Mouse (Mus musculus) spleen, adult 2 months (tissue): ENCODE measurements at regions not wholly inside any gene's neighbourhood (a gene's known extent, or its start where the extent isn't known, plus 50 kb on each side); places are given as distances from the start of the nearest gene placed in this dataset.

Experiments used
- DNase-seq, 2 experiments: peaks; one replicate each; pipeline versions ENCODE4 v3.0.0 to v3.0.0-alpha.2; 2012 to 2021; ENCODE audit warnings: low spot score in 2 of 2, low read depth in 1 of 2
- H3K27ac ChIP-seq: fragments of 200-500 bp; 2 replicates; pipeline ENCODE4 v1.5.1; 2012; ENCODE audit warnings: low read length, inconsistent platforms; ENCODE audit not compliant: insufficient read depth
- H3K27me3 ChIP-seq: fragments of 200-500 bp; 2 replicates; pipeline ENCODE4 v1.6.1; 2012; ENCODE audit warnings: mild to moderate bottlenecking, moderate library complexity, low read length, inconsistent platforms; ENCODE audit not compliant: control insufficient read depth, insufficient read depth
- H3K36me3 ChIP-seq: fragments of 200-500 bp; 2 replicates; pipeline ENCODE4 v1.6.1; 2012; ENCODE audit warnings: mild to moderate bottlenecking, low read length, inconsistent platforms; ENCODE audit not compliant: control insufficient read depth, insufficient read depth
- H3K4me1 ChIP-seq: fragments of 200-500 bp; 2 replicates; pipeline ENCODE4 v1.6.1; 2011; ENCODE audit warnings: inconsistent platforms; ENCODE audit not compliant: control insufficient read depth, insufficient read depth, insufficient read length
- H3K4me3 ChIP-seq: fragments of 200-500 bp; 2 replicates; pipeline ENCODE4 v1.5.1; 2011; ENCODE audit warnings: mild to moderate bottlenecking, inconsistent platforms; ENCODE audit not compliant: insufficient read depth, insufficient read length; ENCODE audit errors: extremely low read depth
- CTCF ChIP-seq: fragments of 200-500 bp; IDR thresholded peaks from 2 replicates; pipeline ENCODE4 v1.5.1; 2011; ENCODE audit warnings: mild to moderate bottlenecking, inconsistent platforms; ENCODE audit not compliant: insufficient read depth, insufficient read length, insufficient replicate concordance; ENCODE audit errors: extremely low read depth
- POLR2A ChIP-seq: fragments of 200-500 bp; IDR thresholded peaks from 2 replicates; pipeline ENCODE4 v1.6.1; 2011; ENCODE audit warnings: low read depth, low read length, inconsistent platforms
- whole genome bisulfite sequencing: fragments of 180-500 bp; shearing (Covaris S2); methylation state at CpG from one replicate; pipeline ENCODE4 v1.1.7; 2018; 5-methylcytosine and 5-hydroxymethylcytosine counted together

DNA sequence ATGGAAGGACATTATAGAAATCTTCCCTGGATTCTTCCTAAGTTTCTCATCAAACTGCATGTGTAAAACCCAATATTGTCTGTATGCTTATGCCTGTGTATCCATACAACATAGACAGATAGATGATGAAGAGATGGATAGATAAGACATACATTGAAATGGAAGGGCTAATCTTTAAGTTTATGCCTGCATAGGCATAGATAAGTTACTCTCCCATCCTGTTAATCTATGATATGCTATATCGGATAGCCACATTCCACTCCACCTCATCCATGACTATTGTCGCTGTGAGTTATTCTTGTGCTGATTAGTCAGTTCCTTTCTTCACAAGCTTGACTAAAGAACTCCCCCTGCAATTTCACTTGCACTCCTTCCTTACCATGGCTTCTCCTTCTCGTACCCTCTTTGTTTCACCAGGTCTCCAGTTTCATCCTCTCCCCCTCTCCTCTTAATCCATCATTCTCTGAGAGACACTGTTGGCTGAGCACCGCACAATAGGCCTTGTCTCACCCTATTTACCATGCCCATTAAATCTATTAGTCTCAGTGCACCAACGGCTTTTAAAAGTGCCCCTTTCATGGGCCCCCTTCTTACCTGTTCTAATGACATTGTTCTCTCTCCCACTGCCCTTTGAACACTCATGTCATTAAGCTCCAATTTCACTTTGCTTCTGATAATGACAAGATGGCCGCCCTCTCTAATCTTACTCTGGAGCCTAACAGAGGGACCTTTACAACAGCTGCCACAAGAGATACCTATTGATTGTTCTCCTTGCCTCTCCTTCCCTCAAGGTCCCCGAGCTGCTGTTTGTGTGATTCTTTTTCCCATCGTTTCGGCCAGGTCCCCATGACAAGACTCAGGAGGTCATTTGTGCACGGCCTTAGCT is 399.1 kb upstream of the Acvr2a start:
- no peak for TF ChIP-seq POLR2A
- TF ChIP-seq CTCF: no peak
- no peaks in the 10 kb centered on the region for H3K27me3 ChIP-seq
- 94% methylated on average over 10 of the region's 10 CpGs for WGBS

DNA sequence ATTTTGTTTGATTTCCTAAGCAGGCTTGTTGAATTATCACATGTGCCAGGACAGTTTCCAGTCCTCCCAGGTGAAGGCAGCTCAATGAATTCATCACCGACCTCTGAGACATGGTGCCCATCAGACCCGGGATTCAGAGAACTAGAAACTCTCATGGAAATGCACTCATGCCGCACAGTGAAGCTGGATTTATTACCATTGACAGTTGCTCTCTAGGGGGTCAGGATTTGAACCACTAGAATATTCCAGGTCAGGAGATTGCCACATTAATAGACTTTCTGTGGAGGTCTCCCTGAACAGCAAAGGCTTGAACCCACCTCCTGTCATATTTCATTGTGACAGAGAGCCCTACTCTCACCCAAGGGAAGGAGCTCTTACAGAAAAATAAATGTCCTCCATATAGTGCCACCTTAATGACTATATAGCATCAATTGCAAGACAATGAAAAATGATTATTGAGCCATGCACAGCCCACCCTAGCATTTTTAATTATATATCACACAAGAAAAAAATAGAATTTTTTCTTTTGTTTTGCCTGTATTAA is 397.6 kb upstream of the Acvr2a start:
- Histone ChIP-seq H3K27me3 (no peaks in the 10 kb centered on the region), H3K4me3 (no peak overlapping the region), H3K4me1 (no peaks in the 10 kb centered on the region), H3K36me3 (no peaks in the 10 kb centered on the region), H3K27ac (no peak overlapping the region)
- WGBS: 89% methylated on average over 3 of the region's 3 CpGs
- DNase-seq: no peak
- no peak for TF ChIP-seq CTCF
- TF ChIP-seq POLR2A: no peak

More for the DNA sequence above, 399.1 kb upstream of the Acvr2a start:
- H3K36me3 ChIP-seq: no peaks in the 10 kb centered on the region
- H3K4me1 ChIP-seq: no peaks in the 10 kb centered on the region
- DNase-seq: no peak
- H3K4me3 ChIP-seq: no peak overlapping the region
- no peak overlapping the region for H3K27ac ChIP-seq

DNA sequence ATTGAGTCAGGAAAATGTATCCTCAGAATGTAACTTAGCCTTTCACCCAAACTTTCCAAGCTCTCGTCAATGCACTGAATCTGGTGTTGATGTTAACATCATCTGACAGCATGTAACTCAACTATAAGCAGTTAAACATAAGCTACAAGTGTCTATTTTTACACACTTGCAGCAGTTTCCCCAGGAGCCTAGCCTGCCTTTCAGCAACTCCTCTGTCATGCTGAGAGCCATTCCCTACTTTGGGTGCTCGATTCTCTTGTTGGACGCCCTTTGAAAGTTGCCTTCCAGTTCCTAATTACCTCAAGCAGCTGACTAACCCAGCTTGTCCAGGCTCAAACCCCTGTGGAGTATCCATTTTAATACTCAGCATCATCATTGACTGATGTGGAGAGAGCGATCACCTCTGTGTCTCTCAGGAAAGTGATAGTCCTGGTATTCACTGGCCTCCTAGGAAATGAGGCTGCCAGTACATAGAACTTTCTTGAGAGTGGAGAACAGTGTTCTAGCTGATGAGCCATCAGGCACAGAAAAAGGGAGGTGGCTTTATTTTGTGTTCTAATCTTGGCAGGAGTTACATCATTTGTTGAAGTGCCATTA is 396.8 kb upstream of the Acvr2a start:
- TF ChIP-seq POLR2A (no peak), CTCF (no peak)
- 93% methylated on average over 4 of the region's 4 CpGs for WGBS
- no peaks in the 10 kb centered on the region for H3K36me3 ChIP-seq
- H3K4me3 ChIP-seq: no peak overlapping the region
- H3K27me3 ChIP-seq: no peaks in the 10 kb centered on the region
- no peaks in the 10 kb centered on the region for H3K4me1 ChIP-seq
- DNase-seq: no peak
- H3K27ac ChIP-seq: no peak overlapping the region

DNA sequence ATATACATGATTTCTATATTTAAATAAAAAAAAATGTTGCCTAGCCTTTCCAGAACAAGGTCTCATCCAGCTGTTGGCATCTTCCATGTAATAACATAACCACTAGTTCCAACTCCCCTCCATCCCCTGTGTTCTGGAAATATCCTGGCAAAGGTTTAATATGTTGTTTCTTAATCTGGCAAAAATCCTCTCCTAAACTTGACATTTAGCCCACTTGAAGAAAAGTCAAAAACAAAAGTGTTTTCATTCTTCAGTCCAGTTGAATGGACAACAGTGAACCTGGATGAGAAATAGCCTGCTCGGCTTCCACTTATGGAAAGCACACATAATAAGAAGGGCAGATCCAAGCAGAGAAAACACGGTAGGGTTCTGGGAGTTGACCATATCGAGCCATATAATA is 393.1 kb upstream of the Acvr2a start:
- no peak for DNase-seq
- TF ChIP-seq CTCF (no peak), POLR2A (no peak)
- no peak overlapping the region for H3K4me3 ChIP-seq
- H3K36me3 ChIP-seq: no peaks in the 10 kb centered on the region
- H3K4me1 ChIP-seq: no peaks in the 10 kb centered on the region
- H3K27ac ChIP-seq: no peak overlapping the region
- WGBS: 91% methylated on average over 3 of the region's 3 CpGs
- no peaks in the 10 kb centered on the region for H3K27me3 ChIP-seq

DNA sequence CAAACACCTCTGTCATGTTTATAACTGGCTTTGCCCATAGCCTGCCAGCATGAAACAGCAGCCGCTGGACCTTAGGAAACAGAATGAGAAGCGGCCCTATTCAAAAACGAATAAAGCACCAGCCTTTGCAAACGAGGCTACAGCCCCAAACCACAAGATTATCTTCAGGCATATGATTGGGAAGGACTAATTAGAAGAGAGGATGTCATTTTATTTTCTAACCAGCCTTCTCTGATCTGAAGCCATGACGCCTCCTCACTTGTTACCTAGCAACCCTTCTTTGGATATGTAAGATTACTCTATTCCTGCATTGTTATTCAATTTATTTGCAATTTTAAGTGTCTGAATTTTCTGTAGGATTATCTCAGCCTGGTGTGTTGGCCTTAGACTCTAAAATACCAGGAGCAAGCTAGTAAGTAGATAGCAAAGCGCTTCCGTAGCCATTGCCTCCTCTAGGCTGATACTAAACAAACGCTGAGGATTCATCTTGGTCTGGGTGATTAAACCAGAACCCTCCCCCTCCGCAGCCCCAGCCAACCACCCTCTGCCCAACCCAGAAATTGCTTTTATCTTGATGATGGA is 390.0 kb upstream of the Acvr2a start:
- no peak for DNase-seq
- no peaks in the 10 kb centered on the region for H3K27me3 ChIP-seq
- H3K4me1 ChIP-seq: no peaks in the 10 kb centered on the region
- no peaks in the 10 kb centered on the region for H3K36me3 ChIP-seq
- H3K27ac ChIP-seq: no peak overlapping the region
- no peak for TF ChIP-seq CTCF
- TF ChIP-seq POLR2A: no peak
- WGBS: 87% methylated on average over 9 of the region's 9 CpGs
- H3K4me3 ChIP-seq: no peak overlapping the region

DNA sequence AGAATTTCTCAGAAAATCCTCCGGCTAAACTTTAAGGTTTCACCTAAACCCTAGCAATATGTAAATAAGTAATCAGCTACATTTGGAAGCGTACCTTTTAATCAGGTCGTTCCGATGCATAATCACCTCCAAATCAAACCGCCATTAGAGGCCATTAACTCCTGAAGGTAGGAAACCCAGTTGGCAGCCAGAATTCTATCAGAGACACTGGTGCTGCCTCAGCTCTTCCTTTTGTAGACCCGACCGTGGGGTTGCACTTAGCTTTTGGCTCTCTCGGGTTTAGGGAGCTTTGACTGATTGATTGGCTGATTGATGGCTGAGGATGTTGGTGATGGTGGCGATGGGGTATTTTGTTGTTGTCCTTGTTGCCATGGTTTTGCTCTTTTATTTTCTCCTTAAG is 389.3 kb upstream of the Acvr2a start:
- no peak for DNase-seq
- H3K27me3 ChIP-seq: no peaks in the 10 kb centered on the region
- no peaks in the 10 kb centered on the region for H3K4me1 ChIP-seq
- H3K27ac ChIP-seq: no peak overlapping the region
- no peaks in the 10 kb centered on the region for H3K36me3 ChIP-seq
- no peak overlapping the region for H3K4me3 ChIP-seq
- 88% methylated on average over 9 of the region's 9 CpGs for WGBS
- TF ChIP-seq CTCF (no peak), POLR2A (no peak)
